Mouse (Mus musculus) liver, adult 2 months (tissue): Measurements from ENCODE around the gene Gm3591. TPM values are rescaled to one million over a fixed set of nuclear protein-coding genes. Genes with fewer than 3 reads are reported as not detected.
"Not testable (repeated sequence)": the region's sequence is repeated elsewhere in the genome, so short reads cannot be mapped to it uniquely, and the experiment has no call there.

Experiments
- DNase-seq: peaks from one replicate; pipeline ENCODE4 v3.0.0-alpha.2; 2011; ENCODE audit warnings: low read depth, low spot score; ENCODE audit errors: extremely low read depth
- H3K27ac ChIP-seq: fragments of 200-500 bp; replicated peaks from 2 replicates; pipeline ENCODE4 v1.5.1; 2012; ENCODE audit warnings: low read depth, mild to moderate bottlenecking, control low read depth, inconsistent platforms, low read length; ENCODE audit not compliant: insufficient read depth
- H3K27me3 ChIP-seq: fragments of 200-500 bp; 2 replicates; pipeline ENCODE4 v1.6.1; 2012; ENCODE audit warnings: mild to moderate bottlenecking, moderate library complexity, low read length, inconsistent platforms; ENCODE audit not compliant: control insufficient read depth, insufficient read depth
- H3K36me3 ChIP-seq: fragments of 200-500 bp; 2 replicates; pipeline ENCODE4 v1.6.1; 2012; ENCODE audit warnings: low read length, inconsistent platforms; ENCODE audit not compliant: control insufficient read depth, insufficient read depth
- H3K4me1 ChIP-seq: fragments of 200-500 bp; 2 replicates; pipeline ENCODE4 v1.6.1; 2011; ENCODE audit warnings: low read length; ENCODE audit not compliant: control insufficient read depth, insufficient read depth
- H3K4me3 ChIP-seq: fragments of 200-500 bp; 2 replicates; pipeline ENCODE4 v1.5.1; 2011; ENCODE audit warnings: low read depth, mild to moderate bottlenecking, control low read depth, low read length, moderate library complexity; ENCODE audit not compliant: insufficient read depth
- H3K79me2 ChIP-seq: fragments of 200-500 bp; 2 replicates; pipeline ENCODE4 v1.6.1; 2012; ENCODE audit warnings: inconsistent platforms, mild to moderate bottlenecking, low read length, moderate library complexity; ENCODE audit not compliant: control insufficient read depth, insufficient read depth
- H3K9ac ChIP-seq: fragments of 200-500 bp; 2 replicates; pipeline ENCODE4 v1.6.1; 2012; ENCODE audit warnings: low read depth, mild to moderate bottlenecking, control low read depth, inconsistent platforms, low read length
- WGBS: fragments of 180-500 bp; shearing (Covaris S2); methylation state at CpG from one replicate; pipeline ENCODE4 v1.1.7; 2018; 5-methylcytosine and 5-hydroxymethylcytosine counted together
- polyA plus RNA-seq: library from polyadenylated mRNA; depleted of rRNA; stranded (reverse); fragments of >200 nt; gene quantifications from 2 replicates; pipeline ENCODE4 v1.2.3, GENCODE M21; 2012; rRNA removed
- total RNA-seq: library from RNA; depleted of rRNA; stranded (reverse); fragments of >200 nt; gene quantifications from 2 replicates; pipeline ENCODE4 v1.2.3, GENCODE M21; 2014; rRNA removed

Gene Gm3591
- total RNA-seq (not detected in 2 replicates), polyA plus RNA-seq (not detected in 2 replicates)

GRCm38 (mm10) chr14:6412382-6412781 lies at the start of gene Gm3591:
Gene Gm3591 (minus strand): TSS chr14:6412482.
- not testable (repeated sequence) for H3K79me2 ChIP-seq, H3K4me3 ChIP-seq, H3K4me1 ChIP-seq, H3K27ac ChIP-seq, H3K36me3 ChIP-seq, H3K27me3 ChIP-seq, H3K9ac ChIP-seq, DNase-seq
- no CpG with 5 or more reads among the region's 2 CpGs for WGBS

GRCm38 (mm10) chr14:6444511-6444910 lies 32.2 kb upstream of the Gm3591 start, which contains the start of gene Gm3594:
Gene Gm3594 (minus strand): TSS chr14:6444611.
- not testable (repeated sequence) for DNase-seq, H3K4me1 ChIP-seq, H3K79me2 ChIP-seq, H3K9ac ChIP-seq, H3K4me3 ChIP-seq, H3K27me3 ChIP-seq, H3K36me3 ChIP-seq, H3K27ac ChIP-seq
- WGBS: no CpG with 5 or more reads among the region's 4 CpGs

GRCm38 (mm10) chr14:6440774-6441173 lies 28.5 kb upstream of the Gm3591 start:
- not testable (repeated sequence) for H3K36me3 ChIP-seq, H3K4me3 ChIP-seq, H3K4me1 ChIP-seq, DNase-seq, H3K79me2 ChIP-seq, H3K27me3 ChIP-seq, H3K27ac ChIP-seq, H3K9ac ChIP-seq
- WGBS: 60% methylated on average over 2 of the region's 4 CpGs

GRCm38 (mm10) chr14:6440206-6440605 lies 27.9 kb upstream of the Gm3591 start:
- 71% methylated on average over 2 of the region's 5 CpGs for WGBS

GRCm38 (mm10) chr14:6426766-6427165 lies 14.5 kb upstream of the Gm3591 start:
- H3K79me2 ChIP-seq, DNase-seq, H3K36me3 ChIP-seq, H3K27ac ChIP-seq, H3K9ac ChIP-seq, H3K4me1 ChIP-seq, H3K27me3 ChIP-seq, H3K4me3 ChIP-seq: not testable (repeated sequence)
- 7% methylated on average over 14 of the region's 42 CpGs for WGBS

More at GRCm38 (mm10) chr14:6440206-6440605, 27.9 kb upstream of the Gm3591 start:
- not testable (repeated sequence) for H3K4me3 ChIP-seq, H3K4me1 ChIP-seq, DNase-seq, H3K36me3 ChIP-seq, H3K27me3 ChIP-seq, H3K27ac ChIP-seq, H3K9ac ChIP-seq, H3K79me2 ChIP-seq

GRCm38 (mm10) chr14:6426353-6426752 lies 14.1 kb upstream of the Gm3591 start:
- H3K4me3 ChIP-seq, H3K36me3 ChIP-seq, H3K27ac ChIP-seq, DNase-seq, H3K9ac ChIP-seq, H3K79me2 ChIP-seq, H3K4me1 ChIP-seq, H3K27me3 ChIP-seq: not testable (repeated sequence)
- WGBS: 24% methylated on average over 22 of the region's 22 CpGs

- not testable (repeated sequence) for H3K27ac ChIP-seq, H3K9ac ChIP-seq, DNase-seq, H3K4me1 ChIP-seq, H3K79me2 ChIP-seq, H3K36me3 ChIP-seq, H3K27me3 ChIP-seq, H3K4me3 ChIP-seq
- WGBS: 89% methylated on average over 2 of the region's 4 CpGs
Observed at GRCm38 (mm10) chr14:6390219-6390618, 22.1 kb downstream of the Gm3591 start, which contains the start of gene Gm16440. Gene Gm16440 (minus strand): TSS chr14:6390319.

Other genes starting within 250 kb of the Gm3591 start
- not detected in 2 replicates for gene Gm21560, start 193.2 kb downstream of the Gm3591 start, total RNA-seq
- gene Gm21560, start 193.2 kb downstream of the Gm3591 start, polyA plus RNA-seq: not detected in 2 replicates
- not detected in 2 replicates for gene Gm3411, start 125.2 kb downstream of the Gm3591 start, total RNA-seq
- not detected in 2 replicates for gene Gm3411, start 125.2 kb downstream of the Gm3591 start, polyA plus RNA-seq
- gene Gm21103, start 107.6 kb downstream of the Gm3591 start, total RNA-seq: not detected in 2 replicates
- gene Gm21103, start 107.6 kb downstream of the Gm3591 start, polyA plus RNA-seq: not detected in 2 replicates
- gene Gm3618, start 68.8 kb downstream of the Gm3591 start, total RNA-seq: not detected in 2 replicates
- not detected in 2 replicates for gene Gm3618, start 68.8 kb downstream of the Gm3591 start, polyA plus RNA-seq
- not detected in 2 replicates for gene Gm16440, start 22.2 kb downstream of the Gm3591 start, total RNA-seq
- gene Gm16440, start 22.2 kb downstream of the Gm3591 start, polyA plus RNA-seq: not detected in 2 replicates
- gene Gm3594, start 32.1 kb upstream of the Gm3591 start, total RNA-seq: not detected in 2 replicates
- gene Gm3594, start 32.1 kb upstream of the Gm3591 start, polyA plus RNA-seq: not detected in 2 replicates
- gene Gm8356, start 124.8 kb upstream of the Gm3591 start, total RNA-seq: not detected in 2 replicates
- gene Gm8356, start 124.8 kb upstream of the Gm3591 start, polyA plus RNA-seq: not detected in 2 replicates
- not detected in 2 replicates for gene Gm3629, start 178.1 kb upstream of the Gm3591 start, total RNA-seq
- not detected in 2 replicates for gene Gm3629, start 178.1 kb upstream of the Gm3591 start, polyA plus RNA-seq
- gene Gm3460, start 209.9 kb upstream of the Gm3591 start, total RNA-seq: not detected in 2 replicates
- gene Gm3460, start 209.9 kb upstream of the Gm3591 start, polyA plus RNA-seq: not detected in 2 replicates